Mouse (Mus musculus): ENCODE results near the gene Gm10300. TPM values are rescaled to one million over a fixed set of nuclear protein-coding genes. Genes with fewer than 3 reads are reported as not detected.

Gene Gm10300
- polyA plus RNA-seq, 1 experiment, result 0.11 TPM

DNA sequence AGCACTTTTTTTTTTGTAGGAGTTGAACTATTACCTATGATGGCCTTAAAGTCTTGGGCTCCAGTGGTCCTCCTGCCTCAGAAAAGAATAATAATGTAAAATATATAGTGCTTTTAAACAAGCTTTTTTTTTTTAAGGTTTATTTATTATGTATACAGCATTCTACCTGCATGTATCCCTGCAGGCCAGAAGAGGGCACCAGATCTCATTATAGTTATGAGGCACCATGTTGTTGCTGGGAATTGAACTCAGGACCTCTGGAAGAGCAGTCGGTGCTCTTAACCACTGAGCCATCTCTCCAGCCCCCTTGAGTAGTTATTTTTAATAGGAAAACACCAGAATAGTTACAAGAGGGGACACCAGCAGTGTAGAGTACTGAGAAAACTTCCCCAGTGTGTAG is 41.3 kb upstream of the Gm10300 start:
- TF ChIP-seq CTCF (IDR thresholded peaks at IDR 0.05; ENCODE audit: extremely low read depth, insufficient read depth, insufficient read length, insufficient replicate concordance), result no peak
- no peak for TF ChIP-seq POLR2A (IDR thresholded peaks at IDR 0.05; ENCODE audit: low read depth, low read length)
- no peak for DNase-seq (ENCODE audit: low read depth in 1 of 2, low spot score in 2 of 2)
- 93% methylated on average over 1 of the region's 1 CpGs for WGBS
- no peaks in the 10 kb centered on the region for H3K27me3 ChIP-seq (ENCODE audit: control insufficient read depth, insufficient read depth, low read length)
- no peaks in the 10 kb centered on the region for H3K4me1 ChIP-seq (ENCODE audit: control insufficient read depth, insufficient read depth, insufficient read length)
- no peak overlapping the region for H3K4me3 ChIP-seq (ENCODE audit: extremely low read depth, insufficient read depth, insufficient read length)
- no peaks in the 10 kb centered on the region; the same call in 1 of the 2 replicates for H3K36me3 ChIP-seq (ENCODE audit: control insufficient read depth, insufficient read depth, low read length)
- no peak overlapping the region for H3K27ac ChIP-seq (ENCODE audit: insufficient read depth, low read length)

DNA sequence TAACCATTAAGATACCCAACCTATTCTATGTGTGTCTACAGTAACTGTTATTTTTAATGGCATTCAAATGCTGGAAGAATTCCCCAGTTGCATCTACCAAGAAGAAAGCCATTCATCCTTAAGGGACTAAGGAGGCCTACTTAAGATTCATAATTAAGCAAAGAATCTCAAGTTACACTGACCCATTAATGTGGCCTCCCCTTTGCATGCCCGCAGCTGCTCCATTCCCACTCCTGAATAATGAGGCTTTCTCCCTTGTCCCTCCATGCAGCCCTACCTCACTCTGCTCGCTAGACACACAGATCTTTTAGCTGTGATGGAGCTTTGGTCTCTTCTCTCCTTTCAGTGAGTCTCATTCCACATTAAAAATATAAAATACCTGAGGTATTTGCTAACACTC is 40.3 kb upstream of the Gm10300 start:
- H3K4me1 ChIP-seq (ENCODE audit: control insufficient read depth, insufficient read depth, insufficient read length), result no peaks in the 10 kb centered on the region; the same call in 1 of the 2 replicates
- no peak for TF ChIP-seq POLR2A (IDR thresholded peaks at IDR 0.05; ENCODE audit: low read depth, low read length)
- no peak for TF ChIP-seq CTCF (IDR thresholded peaks at IDR 0.05; ENCODE audit: extremely low read depth, insufficient read depth, insufficient read length, insufficient replicate concordance)
- no peak overlapping the region for H3K4me3 ChIP-seq (ENCODE audit: extremely low read depth, insufficient read depth, insufficient read length)
- DNase-seq (ENCODE audit: low read depth in 1 of 2, low spot score in 2 of 2), result no peak
- 92% methylated on average over 2 of the region's 2 CpGs for WGBS
- no peak overlapping the region for H3K27ac ChIP-seq (ENCODE audit: insufficient read depth, low read length)
- no peaks in the 10 kb centered on the region for H3K36me3 ChIP-seq (ENCODE audit: control insufficient read depth, insufficient read depth, low read length)
- no peaks in the 10 kb centered on the region for H3K27me3 ChIP-seq (ENCODE audit: control insufficient read depth, insufficient read depth, low read length)

DNA sequence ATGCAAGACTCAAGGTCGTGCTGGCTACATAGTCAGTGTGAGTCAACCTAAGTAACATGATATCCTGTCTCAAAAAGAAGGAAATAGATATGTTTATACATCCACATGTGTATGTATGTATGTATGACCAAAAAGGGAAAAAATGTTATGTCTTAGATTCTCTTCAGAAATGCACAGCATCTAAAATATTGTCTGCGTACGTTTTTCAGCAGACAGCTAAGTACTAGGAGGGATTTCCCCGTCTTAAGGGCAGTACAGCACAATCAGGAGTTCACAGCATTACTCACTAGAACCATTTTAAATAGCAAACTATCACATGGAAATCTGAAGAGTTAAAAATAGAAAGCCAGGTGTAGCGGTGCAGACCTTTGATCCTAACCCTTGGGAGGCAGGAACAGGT is 37.4 kb upstream of the Gm10300 start:
- DNase-seq (ENCODE audit: low read depth in 1 of 2, low spot score in 2 of 2), result no peak
- Histone ChIP-seq H3K27ac (ENCODE audit: insufficient read depth, low read length) (no peak overlapping the region), H3K36me3 (ENCODE audit: control insufficient read depth, insufficient read depth, low read length) (no peaks in the 10 kb centered on the region), H3K4me3 (ENCODE audit: extremely low read depth, insufficient read depth, insufficient read length) (no peak overlapping the region), H3K27me3 (ENCODE audit: control insufficient read depth, insufficient read depth, low read length) (no peaks in the 10 kb centered on the region), H3K4me1 (ENCODE audit: control insufficient read depth, insufficient read depth, insufficient read length) (peaks cover 12% of the 10 kb centered on the region; the same call in 1 of the 2 replicates)
- no peak for TF ChIP-seq POLR2A (IDR thresholded peaks at IDR 0.05; ENCODE audit: low read depth, low read length)
- no peak for TF ChIP-seq CTCF (IDR thresholded peaks at IDR 0.05; ENCODE audit: extremely low read depth, insufficient read depth, insufficient read length, insufficient replicate concordance)
- WGBS, result 68% methylated on average over 5 of the region's 5 CpGs

DNA sequence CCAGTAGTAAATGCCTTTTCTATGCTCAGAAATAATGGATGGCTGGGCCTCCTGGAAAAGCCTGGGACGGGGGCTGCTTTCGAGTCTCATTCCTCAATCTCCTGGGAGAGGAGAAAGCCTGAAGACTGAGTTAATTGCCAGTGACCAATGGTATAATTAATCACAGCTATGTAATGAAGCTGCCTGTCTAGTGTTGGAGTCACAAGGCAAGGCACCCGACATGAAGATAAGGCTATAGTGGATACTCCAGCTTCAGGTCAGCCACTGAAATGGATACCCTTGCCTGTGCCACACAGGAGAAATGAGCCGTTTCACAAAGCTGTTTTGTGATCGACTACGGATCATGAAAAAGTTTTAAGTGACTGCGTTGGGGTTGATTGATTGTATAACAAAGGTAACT is 36.5 kb upstream of the Gm10300 start:
- no peak for DNase-seq (ENCODE audit: low read depth in 1 of 2, low spot score in 2 of 2)
- 94% methylated on average over 7 of the region's 7 CpGs for WGBS
- no peak overlapping the region for H3K27ac ChIP-seq (ENCODE audit: insufficient read depth, low read length)
- no peaks in the 10 kb centered on the region for H3K27me3 ChIP-seq (ENCODE audit: control insufficient read depth, insufficient read depth, low read length)
- peaks cover 13% of the 10 kb centered on the region; the same call in 1 of the 2 replicates for H3K4me1 ChIP-seq (ENCODE audit: control insufficient read depth, insufficient read depth, insufficient read length)
- H3K4me3 ChIP-seq (ENCODE audit: extremely low read depth, insufficient read depth, insufficient read length), result no peak overlapping the region
- TF ChIP-seq POLR2A (IDR thresholded peaks at IDR 0.05; ENCODE audit: low read depth, low read length) (no peak), CTCF (IDR thresholded peaks at IDR 0.05; ENCODE audit: extremely low read depth, insufficient read depth, insufficient read length, insufficient replicate concordance) (no peak)
- no peaks in the 10 kb centered on the region for H3K36me3 ChIP-seq (ENCODE audit: control insufficient read depth, insufficient read depth, low read length)

DNA sequence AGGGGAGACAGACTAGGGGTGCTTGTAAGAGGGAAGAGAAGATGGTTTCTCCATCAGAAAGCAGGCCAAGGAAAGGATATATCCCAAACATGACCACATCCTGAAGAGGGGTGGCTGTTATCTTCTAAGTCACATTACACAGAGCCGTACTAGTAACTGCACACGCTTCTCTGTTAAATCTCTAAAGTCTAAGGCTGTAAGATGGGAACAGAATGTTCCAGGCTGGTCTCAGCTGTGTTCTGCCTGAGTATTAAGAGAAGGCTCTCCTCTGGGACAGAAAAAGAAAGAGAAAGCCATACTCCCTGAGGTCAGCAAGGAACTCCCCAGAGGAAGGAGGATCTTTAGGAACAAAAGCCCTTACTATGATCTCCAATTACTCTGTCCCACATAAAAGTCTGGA is 35.7 kb upstream of the Gm10300 start:
- Histone ChIP-seq H3K4me1 (ENCODE audit: control insufficient read depth, insufficient read depth, insufficient read length) (peaks cover 13% of the 10 kb centered on the region; the same call in 1 of the 2 replicates), H3K27me3 (ENCODE audit: control insufficient read depth, insufficient read depth, low read length) (no peaks in the 10 kb centered on the region), H3K4me3 (ENCODE audit: extremely low read depth, insufficient read depth, insufficient read length) (no peak overlapping the region), H3K36me3 (ENCODE audit: control insufficient read depth, insufficient read depth, low read length) (no peaks in the 10 kb centered on the region), H3K27ac (ENCODE audit: insufficient read depth, low read length) (peak overlapping the region; percentile 46; the same call in 1 of the 2 replicates)
- TF ChIP-seq CTCF (IDR thresholded peaks at IDR 0.05; ENCODE audit: extremely low read depth, insufficient read depth, insufficient read length, insufficient replicate concordance) (no peak), POLR2A (IDR thresholded peaks at IDR 0.05; ENCODE audit: low read depth, low read length) (no peak)
- DNase-seq (ENCODE audit: low read depth in 1 of 2, low spot score in 2 of 2), result no peak
- WGBS, result 81% methylated on average over 2 of the region's 2 CpGs

DNA sequence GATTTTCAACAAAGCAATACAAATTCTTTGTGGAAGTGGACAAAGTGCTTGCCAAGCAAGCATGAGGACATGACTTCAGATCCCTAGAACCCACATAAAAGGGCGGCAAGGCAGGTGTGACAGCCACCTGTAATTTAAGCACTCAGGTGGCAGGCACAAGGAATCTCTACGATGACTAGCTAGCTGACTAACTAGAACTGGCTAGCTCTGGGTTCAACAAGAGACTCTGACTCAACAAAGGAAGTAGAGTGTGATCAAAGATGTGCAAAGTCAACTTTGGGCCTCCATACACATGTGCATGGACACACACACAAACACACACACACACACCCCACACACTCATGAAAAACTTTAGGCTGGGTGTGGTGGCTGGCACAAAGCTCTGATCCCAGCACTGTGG is 35.0 kb upstream of the Gm10300 start:
- Histone ChIP-seq H3K36me3 (ENCODE audit: control insufficient read depth, insufficient read depth, low read length) (no peaks in the 10 kb centered on the region), H3K27ac (ENCODE audit: insufficient read depth, low read length) (peak overlapping the region; percentile 84), H3K4me3 (ENCODE audit: extremely low read depth, insufficient read depth, insufficient read length) (no peak overlapping the region), H3K4me1 (ENCODE audit: control insufficient read depth, insufficient read depth, insufficient read length) (peaks cover 13% of the 10 kb centered on the region; the same call in 1 of the 2 replicates), H3K27me3 (ENCODE audit: control insufficient read depth, insufficient read depth, low read length) (no peaks in the 10 kb centered on the region)
- TF ChIP-seq CTCF (IDR thresholded peaks at IDR 0.05; ENCODE audit: extremely low read depth, insufficient read depth, insufficient read length, insufficient replicate concordance), result no peak
- no peak for TF ChIP-seq POLR2A (IDR thresholded peaks at IDR 0.05; ENCODE audit: low read depth, low read length)
- no peak for DNase-seq (ENCODE audit: low read depth in 1 of 2, low spot score in 2 of 2)
- 69% methylated on average over 2 of the region's 2 CpGs for WGBS

DNA sequence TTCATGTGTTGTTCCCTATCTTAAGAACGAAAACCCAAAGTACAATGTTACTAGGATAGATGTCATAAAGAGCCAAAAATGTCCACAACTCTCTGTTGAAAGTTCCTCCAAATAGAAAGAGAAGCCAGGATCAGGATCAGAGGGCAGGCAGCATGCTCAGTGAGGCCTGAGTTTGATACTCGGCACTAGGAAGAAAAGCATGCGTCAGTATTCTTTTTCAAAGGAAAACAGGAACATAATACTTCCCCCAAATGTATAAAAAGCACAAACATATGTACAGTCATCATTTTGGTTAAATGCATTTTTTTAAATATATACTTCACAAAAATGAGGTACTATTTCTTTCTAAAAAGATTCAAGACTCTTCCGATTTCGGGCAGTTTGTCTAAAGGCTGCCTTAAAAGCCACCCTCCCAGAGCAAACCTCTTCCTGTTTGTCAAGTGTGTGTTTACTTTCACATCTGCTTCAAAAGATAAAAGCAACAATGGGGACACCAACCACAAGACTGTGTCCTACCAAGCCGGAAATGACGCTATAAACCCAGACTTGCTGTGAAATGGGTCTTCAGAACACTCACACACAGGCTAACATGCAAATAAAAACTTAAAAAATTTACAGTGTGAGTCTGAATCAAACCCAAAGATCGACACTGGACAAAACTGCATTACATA is 34.4 kb upstream of the Gm10300 start:
- H3K27ac ChIP-seq (ENCODE audit: insufficient read depth, low read length), result peak overlapping the region; percentile 84
- no peaks in the 10 kb centered on the region for H3K36me3 ChIP-seq (ENCODE audit: control insufficient read depth, insufficient read depth, low read length)
- peak; percentile 49 to 89 for DNase-seq (ENCODE audit: low read depth in 1 of 2, low spot score in 2 of 2)
- no peaks in the 10 kb centered on the region for H3K27me3 ChIP-seq (ENCODE audit: control insufficient read depth, insufficient read depth, low read length)
- WGBS, result 10% methylated on average over 8 of the region's 8 CpGs
- peaks cover 13% of the 10 kb centered on the region; the same call in 1 of the 2 replicates for H3K4me1 ChIP-seq (ENCODE audit: control insufficient read depth, insufficient read depth, insufficient read length)
- H3K4me3 ChIP-seq (ENCODE audit: extremely low read depth, insufficient read depth, insufficient read length), result no peak overlapping the region
- TF ChIP-seq POLR2A (IDR thresholded peaks at IDR 0.05; ENCODE audit: low read depth, low read length) (no peak), CTCF (IDR thresholded peaks at IDR 0.05; ENCODE audit: extremely low read depth, insufficient read depth, insufficient read length, insufficient replicate concordance) (no peak)
